Mouse (Mus musculus): Measurements from ENCODE around the gene Gnb5. TPM values are rescaled to one million over a fixed set of nuclear protein-coding genes. Genes with fewer than 3 reads are reported as not detected.

The Gnb5 gene
- polyA plus RNA-seq, 1 experiment from 2014 or later, result 36.0 TPM

DNA sequence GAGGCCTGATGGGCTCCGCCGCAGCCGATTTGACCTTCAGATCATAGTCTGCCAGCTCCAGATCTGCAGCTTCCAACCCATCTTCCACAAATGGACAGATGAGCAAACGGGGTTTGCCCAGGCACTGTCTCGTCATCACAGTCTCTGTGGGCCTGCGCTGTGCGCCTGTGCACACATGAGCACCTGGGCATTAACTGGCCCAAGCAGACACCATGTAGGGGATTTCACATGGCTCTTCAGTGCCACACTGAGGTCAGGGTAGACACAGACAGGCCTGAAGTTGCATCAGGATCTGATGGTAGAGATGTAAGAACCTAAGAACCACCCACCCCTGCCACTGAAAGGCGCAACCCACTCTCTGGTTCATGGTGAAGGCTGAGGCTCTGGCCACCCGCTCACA is 31.0 kb upstream of the Gnb5 start:
- Histone ChIP-seq H3K27ac (replicated peaks) (no peak overlapping the region), H3K4me1 (peaks cover 6% of the 10 kb centered on the region; the same call in 1 of the 2 replicates), H3K4me2 (replicated peaks) (no peak overlapping the region), H3K36me3 (no peaks in the 10 kb centered on the region), H3K27me3 (no peaks in the 10 kb centered on the region), H3K4me3 (no peak overlapping the region), H3K9ac (replicated peaks) (no peak overlapping the region), H3K9me3 (no peaks in the 10 kb centered on the region)
- WGBS, result 93% methylated on average over 9 of the region's 9 CpGs
- ATAC-seq (ENCODE audit: low FRiP score, low read depth), result no peak

DNA sequence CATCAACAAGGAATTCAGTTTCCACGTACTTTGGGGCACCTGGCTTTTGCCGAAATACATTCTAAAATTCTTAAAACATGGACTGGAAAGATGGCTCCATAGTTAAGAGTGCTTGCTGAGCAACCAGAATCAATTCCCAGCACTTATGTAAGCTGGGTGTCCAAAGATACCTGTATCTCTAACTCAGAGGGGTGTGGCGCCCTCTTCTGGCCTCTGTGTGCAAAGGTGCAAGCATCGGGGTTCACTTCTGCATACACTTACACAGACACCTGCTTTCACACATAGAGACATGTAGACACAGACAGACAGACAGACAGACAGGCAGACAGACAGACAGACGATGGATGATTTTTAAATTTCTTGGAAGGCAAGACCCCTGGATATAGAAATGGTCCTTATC is 25.3 kb upstream of the Gnb5 start:
- WGBS, result 44% methylated on average over 5 of the region's 5 CpGs
- H3K4me1 ChIP-seq, result peaks cover 6% of the 10 kb centered on the region; the same call in 1 of the 2 replicates
- H3K4me2 ChIP-seq (replicated peaks), result no peak overlapping the region
- H3K9ac ChIP-seq (replicated peaks), result no peak overlapping the region
- no peaks in the 10 kb centered on the region for H3K9me3 ChIP-seq
- no peak for ATAC-seq (ENCODE audit: low FRiP score, low read depth)
- H3K27me3 ChIP-seq, result peaks cover 4% of the 10 kb centered on the region; the same call in 1 of the 2 replicates
- H3K27ac ChIP-seq (replicated peaks), result no peak overlapping the region
- no peak overlapping the region for H3K4me3 ChIP-seq
- no peaks in the 10 kb centered on the region for H3K36me3 ChIP-seq

DNA sequence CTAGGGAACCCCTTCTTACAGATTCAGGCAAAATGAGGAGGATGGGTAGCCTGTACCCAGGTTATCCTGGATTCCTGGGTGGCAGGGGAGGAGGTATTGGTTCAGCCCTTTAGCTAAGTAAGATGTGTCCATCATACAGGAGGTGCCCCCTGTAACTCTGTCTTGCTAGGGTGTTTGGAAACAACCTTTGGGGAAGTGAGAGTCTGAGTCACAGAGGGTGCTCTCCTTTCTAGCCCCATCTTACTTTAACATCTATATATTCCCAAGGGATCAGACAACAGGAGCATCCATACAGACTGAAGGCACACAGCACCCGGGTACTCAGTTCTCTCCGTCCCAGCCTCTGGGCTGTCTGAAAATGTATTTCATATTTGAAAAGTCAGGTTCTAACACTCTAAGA is 23.9 kb upstream of the Gnb5 start:
- no peak overlapping the region for H3K4me2 ChIP-seq (replicated peaks)
- no peak overlapping the region for H3K4me3 ChIP-seq
- no peak for ATAC-seq (ENCODE audit: low FRiP score, low read depth)
- no peak overlapping the region for H3K27ac ChIP-seq (replicated peaks)
- WGBS, result 86% methylated on average over 2 of the region's 2 CpGs
- H3K36me3 ChIP-seq, result no peaks in the 10 kb centered on the region
- H3K9ac ChIP-seq (replicated peaks), result no peak overlapping the region
- H3K9me3 ChIP-seq, result no peaks in the 10 kb centered on the region
- peaks cover under 1% of the 10 kb centered on the region; the same call in 1 of the 2 replicates for H3K4me1 ChIP-seq
- peaks cover 4% of the 10 kb centered on the region; the same call in 1 of the 2 replicates for H3K27me3 ChIP-seq

DNA sequence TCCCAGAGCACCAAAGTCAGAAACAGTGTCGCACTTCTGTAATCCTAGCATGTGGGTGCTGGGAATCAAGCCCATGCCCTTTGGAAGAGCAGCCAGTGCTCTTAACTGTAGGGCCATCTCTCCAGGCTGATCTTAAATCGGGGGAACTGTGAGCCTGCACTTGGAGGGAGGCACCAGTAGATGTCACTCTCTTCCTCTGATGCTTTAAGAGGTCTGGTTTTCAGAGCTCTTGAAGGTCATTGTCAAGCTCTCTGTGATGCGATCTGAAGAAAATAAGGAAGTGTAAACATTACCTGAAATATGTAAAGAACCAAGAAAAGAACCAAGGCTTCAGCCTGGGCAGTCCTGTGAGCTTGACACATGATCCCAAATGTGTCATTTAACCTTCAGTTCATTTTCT is 23.3 kb upstream of the Gnb5 start:
- H3K9me3 ChIP-seq, result no peaks in the 10 kb centered on the region
- ATAC-seq (ENCODE audit: low FRiP score, low read depth), result no peak
- 22% methylated on average over 3 of the region's 3 CpGs for WGBS

DNA sequence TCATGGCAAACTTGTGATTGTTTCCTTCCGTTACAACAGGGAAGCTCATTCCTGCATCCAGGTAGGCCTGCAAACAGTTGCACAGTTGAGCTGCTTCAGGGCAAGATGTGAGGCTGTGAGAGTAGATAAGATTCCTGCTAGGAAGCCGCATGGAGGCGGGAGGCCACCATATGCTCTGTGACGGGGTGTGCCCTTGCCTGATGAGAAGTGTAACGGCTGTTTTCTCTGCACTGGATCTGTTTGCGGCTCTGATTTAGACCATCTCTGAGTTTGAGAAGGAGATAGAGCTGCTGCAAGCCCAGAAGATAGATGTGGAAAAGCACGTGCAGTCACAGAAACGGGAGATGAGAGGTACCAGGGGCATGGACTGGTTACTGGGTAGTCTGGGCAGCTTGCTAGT is 22.5 kb upstream of the Gnb5 start:
- H3K27me3 ChIP-seq, result peaks cover 4% of the 10 kb centered on the region; the same call in 1 of the 2 replicates
- no peak overlapping the region for H3K4me3 ChIP-seq
- peaks cover 3% of the 10 kb centered on the region; the same call in 1 of the 2 replicates for H3K4me1 ChIP-seq
- no peaks in the 10 kb centered on the region for H3K36me3 ChIP-seq
- H3K4me2 ChIP-seq (replicated peaks), result no peak overlapping the region
- WGBS, result 90% methylated on average over 8 of the region's 8 CpGs
- no peaks in the 10 kb centered on the region for H3K9me3 ChIP-seq
- no peak overlapping the region for H3K27ac ChIP-seq (replicated peaks)
- ATAC-seq (ENCODE audit: low FRiP score, low read depth), result no peak
- no peak overlapping the region for H3K9ac ChIP-seq (replicated peaks)

More for the DNA sequence above, 23.3 kb upstream of the Gnb5 start:
- H3K9ac ChIP-seq (replicated peaks), result no peak overlapping the region
- peaks cover 4% of the 10 kb centered on the region; the same call in 1 of the 2 replicates for H3K27me3 ChIP-seq
- no peak overlapping the region for H3K27ac ChIP-seq (replicated peaks)
- no peaks in the 10 kb centered on the region for H3K36me3 ChIP-seq
- no peak overlapping the region for H3K4me2 ChIP-seq (replicated peaks)
- H3K4me3 ChIP-seq, result no peak overlapping the region
- H3K4me1 ChIP-seq, result peaks cover 3% of the 10 kb centered on the region; the same call in 1 of the 2 replicates

DNA sequence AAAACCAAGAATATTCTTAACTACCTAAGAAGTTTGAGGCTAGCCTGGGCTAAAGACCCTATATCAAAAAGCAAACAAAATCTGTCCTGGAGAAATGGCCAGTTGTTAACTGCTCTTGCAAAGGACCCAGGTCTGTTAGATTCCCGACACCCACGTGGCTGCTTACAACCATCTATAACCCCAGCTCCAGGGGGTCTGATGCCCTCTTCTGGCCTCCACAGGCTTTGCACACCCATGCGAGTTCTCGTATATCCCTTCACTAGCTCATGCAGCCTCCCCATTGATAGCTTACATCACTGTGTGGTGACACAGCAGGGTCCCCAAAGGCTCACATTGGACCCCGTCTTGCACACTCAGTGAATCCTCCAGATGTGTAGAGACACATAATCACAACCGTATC is 20.7 kb upstream of the Gnb5 start:
- no peak overlapping the region for H3K4me3 ChIP-seq
- no peaks in the 10 kb centered on the region for H3K9me3 ChIP-seq
- peaks cover 3% of the 10 kb centered on the region; the same call in 1 of the 2 replicates for H3K4me1 ChIP-seq
- H3K9ac ChIP-seq (replicated peaks), result no peak overlapping the region
- no peaks in the 10 kb centered on the region for H3K36me3 ChIP-seq
- no peak overlapping the region for H3K4me2 ChIP-seq (replicated peaks)
- ATAC-seq (ENCODE audit: low FRiP score, low read depth), result no peak
- peaks cover 4% of the 10 kb centered on the region; the same call in 1 of the 2 replicates for H3K27me3 ChIP-seq
- 86% methylated on average over 6 of the region's 6 CpGs for WGBS
- no peak overlapping the region for H3K27ac ChIP-seq (replicated peaks)

DNA sequence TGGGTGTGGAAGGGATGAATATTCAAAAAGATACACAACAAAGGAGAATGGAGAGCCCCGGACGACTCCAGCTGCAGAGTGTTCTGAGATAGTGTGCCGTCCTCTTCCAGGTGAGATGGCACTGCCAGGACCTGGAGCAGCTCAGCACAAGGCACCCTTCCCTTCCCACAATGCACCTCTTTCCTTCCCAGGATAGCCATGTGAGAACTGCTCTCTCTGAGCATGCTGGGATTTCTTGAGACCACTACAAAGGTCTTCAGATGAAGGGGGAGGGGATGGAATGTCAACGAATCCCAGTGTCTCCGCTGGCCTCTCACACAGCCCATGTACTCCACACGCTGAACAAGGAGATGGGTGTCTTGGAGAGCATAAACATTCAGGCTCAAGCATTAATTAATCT is 18.5 kb upstream of the Gnb5 start:
- Histone ChIP-seq H3K27me3 (no peaks in the 10 kb centered on the region), H3K4me2 (replicated peaks) (no peak overlapping the region), H3K36me3 (no peaks in the 10 kb centered on the region), H3K9me3 (no peaks in the 10 kb centered on the region), H3K4me3 (no peak overlapping the region), H3K27ac (replicated peaks) (no peak overlapping the region), H3K4me1 (peaks cover 3% of the 10 kb centered on the region; the same call in 1 of the 2 replicates), H3K9ac (replicated peaks) (no peak overlapping the region)
- no peak for ATAC-seq (ENCODE audit: low FRiP score, low read depth)
- 64% methylated on average over 6 of the region's 6 CpGs for WGBS

DNA sequence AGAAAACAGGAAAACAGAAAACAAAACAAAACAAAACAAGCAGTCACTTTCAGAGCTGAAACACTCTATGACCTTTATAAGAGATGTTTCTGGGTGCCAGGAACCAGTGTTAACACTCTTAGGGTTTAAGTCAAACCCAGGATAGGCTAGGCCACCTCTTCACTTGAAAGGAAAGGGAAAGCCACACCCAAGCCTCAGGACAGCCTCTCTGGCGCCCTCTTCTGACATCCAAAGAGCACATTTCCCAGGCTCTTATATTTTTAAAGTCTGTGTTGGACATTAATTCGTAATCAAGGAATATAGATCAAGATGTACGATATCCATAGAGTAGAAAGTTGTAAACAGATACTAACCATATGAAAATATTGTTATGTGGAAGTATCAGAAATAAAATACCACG is 16.5 kb upstream of the Gnb5 start:
- 43% methylated on average over 4 of the region's 4 CpGs for WGBS
- no peak overlapping the region for H3K4me2 ChIP-seq (replicated peaks)
- no peak overlapping the region for H3K27ac ChIP-seq (replicated peaks)
- H3K4me3 ChIP-seq, result no peak overlapping the region
- peaks cover 3% of the 10 kb centered on the region; the same call in 1 of the 2 replicates for H3K4me1 ChIP-seq
- no peak for ATAC-seq (ENCODE audit: low FRiP score, low read depth)
- no peak overlapping the region for H3K9ac ChIP-seq (replicated peaks)
- no peaks in the 10 kb centered on the region for H3K27me3 ChIP-seq
- H3K9me3 ChIP-seq, result no peaks in the 10 kb centered on the region
- H3K36me3 ChIP-seq, result no peaks in the 10 kb centered on the region

DNA sequence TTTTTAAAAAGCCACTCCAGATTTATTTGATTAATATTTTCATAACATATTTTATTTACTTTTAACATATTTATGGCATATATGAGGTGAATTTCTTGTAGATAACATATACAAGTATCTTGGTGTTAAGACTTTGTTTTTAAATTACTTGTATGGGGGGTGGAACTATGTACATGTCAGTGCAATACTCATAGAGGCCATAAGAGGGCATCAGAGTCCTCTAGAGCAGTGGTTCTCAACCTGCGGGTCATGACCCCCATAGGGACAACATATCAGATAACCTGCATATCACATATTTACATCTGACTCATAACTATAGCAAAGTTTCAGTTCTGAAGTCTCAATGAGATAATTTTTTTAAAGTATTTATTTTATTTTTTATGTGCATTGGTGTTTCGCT is 6.7 kb upstream of the Gnb5 start:
- Histone ChIP-seq H3K4me2 (replicated peaks) (no peak overlapping the region), H3K27ac (replicated peaks) (no peak overlapping the region), H3K9ac (replicated peaks) (no peak overlapping the region), H3K4me3 (no peak overlapping the region), H3K4me1 (no peaks in the 10 kb centered on the region), H3K9me3 (no peaks in the 10 kb centered on the region), H3K27me3 (no peaks in the 10 kb centered on the region), H3K36me3 (no peaks in the 10 kb centered on the region)
- WGBS, result 83% methylated on average over 2 of the region's 2 CpGs
- no peak for ATAC-seq (ENCODE audit: low FRiP score, low read depth)

DNA sequence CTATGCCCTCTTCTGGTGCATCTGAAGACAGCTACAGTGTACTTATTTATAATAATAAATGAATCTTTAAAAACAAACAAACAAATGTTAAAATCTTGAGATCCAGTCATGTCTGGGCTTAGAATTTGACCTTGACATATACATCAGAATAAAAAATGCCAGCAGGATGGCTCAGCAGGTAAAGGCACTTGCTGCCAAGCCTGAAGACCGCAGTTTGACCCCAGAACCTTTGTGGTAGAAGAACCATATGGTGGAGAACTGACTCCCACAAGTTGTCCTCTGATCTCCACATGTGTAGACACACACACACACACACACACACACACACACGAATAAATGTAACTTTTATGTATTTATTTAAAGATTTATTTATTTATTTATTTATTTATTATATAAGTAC is 3.1 kb upstream of the Gnb5 start:
- Histone ChIP-seq H3K9me3 (no peaks in the 10 kb centered on the region), H3K27ac (replicated peaks) (no peak overlapping the region), H3K4me2 (replicated peaks) (no peak overlapping the region), H3K4me3 (no peak overlapping the region), H3K9ac (replicated peaks) (no peak overlapping the region), H3K27me3 (no peaks in the 10 kb centered on the region), H3K4me1 (no peaks in the 10 kb centered on the region), H3K36me3 (no peaks in the 10 kb centered on the region)
- 82% methylated on average over 2 of the region's 2 CpGs for WGBS
- ATAC-seq (ENCODE audit: low FRiP score, low read depth), result no peak

DNA sequence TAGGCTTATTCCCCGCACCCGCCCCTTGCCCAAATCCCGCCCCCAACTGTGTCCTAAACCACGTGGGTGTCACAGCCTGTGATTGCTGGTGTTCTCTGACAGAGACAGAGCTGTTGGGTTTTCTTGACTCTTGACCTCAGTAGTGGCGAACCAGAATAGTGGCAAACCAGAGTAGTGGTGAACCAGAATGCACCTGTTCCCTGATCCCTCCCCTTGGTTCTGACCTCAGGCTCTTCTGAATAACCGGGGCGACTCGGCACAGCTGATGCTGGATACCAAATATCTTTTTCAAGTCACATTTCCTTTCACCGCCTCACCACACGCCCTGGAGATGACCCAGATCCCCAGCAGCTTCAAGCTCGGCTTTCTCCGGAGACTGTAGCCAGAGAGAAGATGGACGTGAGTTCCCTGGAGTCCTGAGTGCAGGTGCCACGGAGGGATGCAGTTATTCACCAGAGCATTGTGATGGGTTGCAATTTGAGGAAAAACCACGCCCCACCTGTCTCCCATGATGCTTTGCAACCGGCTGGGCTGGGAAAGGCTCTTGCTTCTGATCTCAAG is 2.3 kb upstream of the Gnb5 start:
- Histone ChIP-seq H3K27me3 (no peaks in the 10 kb centered on the region), H3K36me3 (no peaks in the 10 kb centered on the region), H3K4me1 (no peaks in the 10 kb centered on the region), H3K9me3 (no peaks in the 10 kb centered on the region), H3K4me3 (0 out of 2 replicates have a peak overlapping the region, but pooled peaks have one; percentile 9), H3K27ac (replicated peaks) (no peak overlapping the region), H3K9ac (replicated peaks) (no peak overlapping the region), H3K4me2 (replicated peaks) (peak overlapping the region; percentile 33)
- WGBS, result 37% methylated on average over 16 of the region's 16 CpGs
- ATAC-seq (ENCODE audit: low FRiP score, low read depth), result no peak

DNA sequence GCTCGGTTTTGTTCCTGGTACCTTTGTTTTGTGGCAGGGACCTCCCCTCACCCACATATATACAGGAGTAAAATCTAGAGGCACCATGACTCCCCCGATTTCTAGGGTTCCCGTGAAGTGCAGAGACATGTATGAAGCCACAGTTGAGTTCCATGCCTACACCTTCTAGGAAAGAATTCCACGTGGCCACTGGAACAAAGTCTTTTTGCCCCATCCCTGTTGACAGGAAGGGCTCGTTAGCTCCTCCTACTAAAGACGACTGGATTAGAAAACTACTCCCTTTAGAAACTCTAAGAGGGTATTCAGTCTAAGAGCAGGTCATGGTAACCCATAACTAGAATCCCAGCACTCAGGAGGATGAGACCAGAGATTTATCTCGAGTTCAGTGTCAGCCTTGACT is 1.8 kb upstream of the Gnb5 start:
- Histone ChIP-seq H3K27ac (replicated peaks) (no peak overlapping the region), H3K27me3 (no peaks in the 10 kb centered on the region), H3K4me1 (no peaks in the 10 kb centered on the region), H3K9me3 (no peaks in the 10 kb centered on the region), H3K4me2 (replicated peaks) (0 out of 2 replicates have a peak overlapping the region, but pooled peaks have one; percentile 33), H3K4me3 (no peak overlapping the region), H3K9ac (replicated peaks) (no peak overlapping the region), H3K36me3 (no peaks in the 10 kb centered on the region)
- 36% methylated on average over 7 of the region's 7 CpGs for WGBS
- ATAC-seq (ENCODE audit: low FRiP score, low read depth), result no peak

DNA sequence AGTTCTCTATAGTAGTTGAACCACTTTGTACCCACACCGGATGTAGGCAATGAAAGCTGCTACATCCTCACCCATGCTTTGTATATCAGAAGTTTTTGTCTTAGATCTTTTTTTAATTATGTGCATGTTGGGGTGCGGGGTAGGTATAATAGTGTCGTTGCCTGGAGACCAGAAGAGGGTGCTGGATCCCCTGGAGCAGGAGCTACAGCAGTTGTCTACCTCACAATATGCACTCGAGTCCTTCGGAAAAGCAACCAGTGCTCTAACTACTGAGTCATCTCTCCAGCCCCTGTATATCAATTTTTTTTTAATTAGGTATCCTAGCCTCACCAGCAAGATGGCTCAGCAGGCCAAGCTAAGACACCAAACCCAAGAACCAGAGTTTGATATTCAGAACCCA is 927 bp downstream of the Gnb5 start:
- 89% methylated on average over 5 of the region's 5 CpGs for WGBS
- H3K4me3 ChIP-seq, result no peak overlapping the region
- H3K27ac ChIP-seq (replicated peaks), result no peak overlapping the region

More for the DNA sequence above, 927 bp downstream of the Gnb5 start:
- H3K4me2 ChIP-seq (replicated peaks), result no peak overlapping the region
- H3K36me3 ChIP-seq, result no peaks in the 10 kb centered on the region
- H3K4me1 ChIP-seq, result no peaks in the 10 kb centered on the region
- no peak overlapping the region for H3K9ac ChIP-seq (replicated peaks)
- ATAC-seq (ENCODE audit: low FRiP score, low read depth), result no peak
- no peaks in the 10 kb centered on the region for H3K9me3 ChIP-seq
- no peaks in the 10 kb centered on the region for H3K27me3 ChIP-seq

Data from midbrain, embryonic 12.5 days (tissue).